Mouse (Mus musculus): ENCODE data around the gene Thap4. TPM values are rescaled to one million over a fixed set of nuclear protein-coding genes. Genes with fewer than 3 reads are reported as not detected.

The Thap4 gene
- polyA plus RNA-seq, 1 experiment from 2014 or later: 63.8 TPM

GRCm38 (mm10) chr1:93692773-93693172, 61.9 kb downstream of the Thap4 start:
- Histone ChIP-seq H3K4me3 (ENCODE audit: low read depth, low read length) (no peak overlapping the region), H3K9ac (ENCODE audit: low read length) (no peak overlapping the region), H3K4me2 (ENCODE audit: low read length) (no peak overlapping the region), H3K9me3 (ENCODE audit: control insufficient read depth, low read length) (no peaks in the 10 kb centered on the region), H3K4me1 (replicated peaks; ENCODE audit: control insufficient read depth, insufficient read depth, low read length) (0 out of 2 replicates have a peak, but pooled peaks cover 4% of the 10 kb centered on the region), H3K27me3 (replicated peaks; ENCODE audit: control insufficient read depth, insufficient read depth, low read length) (no peaks in the 10 kb centered on the region), H3K27ac (ENCODE audit: low read depth) (no peak overlapping the region), H3K36me3 (ENCODE audit: control insufficient read depth, insufficient read depth, low read length) (peaks cover 19% of the 10 kb centered on the region; the same call in 1 of the 2 replicates)
- ATAC-seq (replicated peaks; ENCODE audit: low FRiP score, low TSS enrichment, low read depth): no peak
- 83% methylated on average over 9 of the region's 9 CpGs for WGBS
- DNase-seq (ENCODE audit: low spot score): no peak

GRCm38 (mm10) chr1:93691786-93692357, 62.8 kb downstream of the Thap4 start:
- Histone ChIP-seq H3K9me3 (ENCODE audit: control insufficient read depth, low read length) (no peaks in the 10 kb centered on the region), H3K36me3 (ENCODE audit: control insufficient read depth, insufficient read depth, low read length) (peaks cover 19% of the 10 kb centered on the region; the same call in 1 of the 2 replicates), H3K4me1 (replicated peaks; ENCODE audit: control insufficient read depth, insufficient read depth, low read length) (no peaks in the 10 kb centered on the region), H3K9ac (ENCODE audit: low read length) (no peak overlapping the region), H3K27me3 (replicated peaks; ENCODE audit: control insufficient read depth, insufficient read depth, low read length) (no peaks in the 10 kb centered on the region), H3K27ac (ENCODE audit: low read depth) (no peak overlapping the region), H3K4me2 (ENCODE audit: low read length) (no peak overlapping the region), H3K4me3 (ENCODE audit: low read depth, low read length) (no peak overlapping the region)
- DNase-seq (ENCODE audit: low spot score) (no peak), ATAC-seq (replicated peaks; ENCODE audit: low FRiP score, low TSS enrichment, low read depth) (no peak)
- WGBS: 78% methylated on average over 10 of the region's 10 CpGs

GRCm38 (mm10) chr1:93691106-93691505, 63.6 kb downstream of the Thap4 start:
- no peak for ATAC-seq (replicated peaks; ENCODE audit: low FRiP score, low TSS enrichment, low read depth)

GRCm38 (mm10) chr1:93689901-93690496, 64.7 kb downstream of the Thap4 start:
- no peak for ATAC-seq (replicated peaks; ENCODE audit: low FRiP score, low TSS enrichment, low read depth)
- WGBS: 84% methylated on average over 7 of the region's 7 CpGs

More at GRCm38 (mm10) chr1:93691106-93691505, 63.6 kb downstream of the Thap4 start:
- no peak for DNase-seq (ENCODE audit: low spot score)
- Histone ChIP-seq H3K27ac (ENCODE audit: low read depth) (no peak overlapping the region), H3K4me1 (replicated peaks; ENCODE audit: control insufficient read depth, insufficient read depth, low read length) (0 out of 2 replicates have a peak, but pooled peaks cover 3% of the 10 kb centered on the region), H3K9me3 (ENCODE audit: control insufficient read depth, low read length) (no peaks in the 10 kb centered on the region), H3K9ac (ENCODE audit: low read length) (no peak overlapping the region), H3K36me3 (ENCODE audit: control insufficient read depth, insufficient read depth, low read length) (peaks cover 18% of the 10 kb centered on the region; the same call in 1 of the 2 replicates), H3K27me3 (replicated peaks; ENCODE audit: control insufficient read depth, insufficient read depth, low read length) (no peaks in the 10 kb centered on the region), H3K4me2 (ENCODE audit: low read length) (no peak overlapping the region), H3K4me3 (ENCODE audit: low read depth, low read length) (no peak overlapping the region)
- WGBS: 91% methylated on average over 8 of the region's 8 CpGs

GRCm38 (mm10) chr1:93688154-93688553, 66.5 kb downstream of the Thap4 start:
- peaks cover 7% of the 10 kb centered on the region; the same call in 1 of the 2 replicates for H3K36me3 ChIP-seq (ENCODE audit: control insufficient read depth, insufficient read depth, low read length)
- no peaks in the 10 kb centered on the region for H3K27me3 ChIP-seq (replicated peaks; ENCODE audit: control insufficient read depth, insufficient read depth, low read length)
- no peak overlapping the region for H3K27ac ChIP-seq (ENCODE audit: low read depth)
- DNase-seq (ENCODE audit: low spot score) (no peak), ATAC-seq (replicated peaks; ENCODE audit: low FRiP score, low TSS enrichment, low read depth) (no peak)
- H3K9me3 ChIP-seq (ENCODE audit: control insufficient read depth, low read length): no peaks in the 10 kb centered on the region
- H3K4me3 ChIP-seq (ENCODE audit: low read depth, low read length): no peak overlapping the region
- WGBS: 79% methylated on average over 8 of the region's 8 CpGs
- H3K4me1 ChIP-seq (replicated peaks; ENCODE audit: control insufficient read depth, insufficient read depth, low read length): 0 out of 2 replicates have a peak, but pooled peaks cover 3% of the 10 kb centered on the region
- no peak overlapping the region for H3K4me2 ChIP-seq (ENCODE audit: low read length)
- H3K9ac ChIP-seq (ENCODE audit: low read length): no peak overlapping the region

More at GRCm38 (mm10) chr1:93689901-93690496, 64.7 kb downstream of the Thap4 start:
- Histone ChIP-seq H3K9ac (ENCODE audit: low read length) (no peak overlapping the region), H3K27me3 (replicated peaks; ENCODE audit: control insufficient read depth, insufficient read depth, low read length) (no peaks in the 10 kb centered on the region), H3K4me1 (replicated peaks; ENCODE audit: control insufficient read depth, insufficient read depth, low read length) (0 out of 2 replicates have a peak, but pooled peaks cover 3% of the 10 kb centered on the region), H3K27ac (ENCODE audit: low read depth) (no peak overlapping the region), H3K36me3 (ENCODE audit: control insufficient read depth, insufficient read depth, low read length) (peaks cover 10% of the 10 kb centered on the region; the same call in 1 of the 2 replicates), H3K4me3 (ENCODE audit: low read depth, low read length) (no peak overlapping the region), H3K4me2 (ENCODE audit: low read length) (no peak overlapping the region), H3K9me3 (ENCODE audit: control insufficient read depth, low read length) (no peaks in the 10 kb centered on the region)
- no peak for DNase-seq (ENCODE audit: low spot score)

GRCm38 (mm10) chr1:93686961-93687320, 67.7 kb downstream of the Thap4 start:
- WGBS: 55% methylated on average over 3 of the region's 3 CpGs
- peak overlapping the region; percentile 63 for H3K4me3 ChIP-seq (ENCODE audit: low read depth, low read length)
- no peaks in the 10 kb centered on the region for H3K9me3 ChIP-seq (ENCODE audit: control insufficient read depth, low read length)
- 0 out of 2 replicates have a peak, but pooled peaks cover 3% of the 10 kb centered on the region for H3K4me1 ChIP-seq (replicated peaks; ENCODE audit: control insufficient read depth, insufficient read depth, low read length)
- DNase-seq (ENCODE audit: low spot score) (no peak), ATAC-seq (replicated peaks; ENCODE audit: low FRiP score, low TSS enrichment, low read depth) (no peak)
- H3K27me3 ChIP-seq (replicated peaks; ENCODE audit: control insufficient read depth, insufficient read depth, low read length): no peaks in the 10 kb centered on the region
- no peak overlapping the region for H3K27ac ChIP-seq (ENCODE audit: low read depth)
- 0 out of 2 replicates have a peak overlapping the region, but pooled peaks have one; percentile 59 for H3K9ac ChIP-seq (ENCODE audit: low read length)
- peaks cover 7% of the 10 kb centered on the region; the same call in 1 of the 2 replicates for H3K36me3 ChIP-seq (ENCODE audit: control insufficient read depth, insufficient read depth, low read length)
- H3K4me2 ChIP-seq (ENCODE audit: low read length): peak overlapping the region; percentile 89

DNA sequence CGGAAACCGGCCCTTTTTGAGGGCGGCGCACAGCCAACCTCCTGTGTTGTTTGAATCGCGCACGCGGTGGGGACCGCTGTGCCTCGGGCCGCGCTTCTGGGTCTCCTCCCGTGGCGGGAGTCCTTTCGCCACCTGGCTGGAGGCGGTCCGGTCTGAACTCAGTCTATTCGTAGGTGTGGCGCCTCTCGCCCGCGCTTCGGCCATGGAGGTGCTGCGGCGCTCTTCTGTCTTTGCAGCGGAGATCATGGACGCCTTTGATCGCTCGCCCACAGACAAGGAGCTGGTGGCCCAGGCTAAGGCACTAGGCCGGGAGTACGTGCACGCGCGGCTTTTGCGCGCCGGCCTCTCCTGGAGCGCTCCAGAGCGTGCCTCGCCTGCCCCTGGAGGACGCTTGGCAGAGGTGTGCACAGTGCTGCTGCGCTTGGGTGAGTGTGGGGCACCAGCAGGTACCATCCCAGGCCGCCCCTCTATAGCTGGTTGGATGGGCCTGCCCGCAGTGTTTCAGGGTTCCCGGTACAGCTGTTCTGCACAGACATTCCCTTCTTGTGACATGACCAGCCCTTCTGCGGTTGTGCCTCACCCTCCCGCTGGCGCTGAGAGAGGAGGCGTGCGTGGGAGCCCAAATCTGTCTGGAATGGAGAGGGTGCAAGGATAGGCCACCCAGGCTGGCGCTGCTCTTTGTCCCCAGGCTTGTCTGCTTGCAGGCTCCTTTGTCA, 68.3 kb downstream of the Thap4 start:
- peak overlapping the region; percentile 59 for H3K9ac ChIP-seq (ENCODE audit: low read length)
- H3K9me3 ChIP-seq (ENCODE audit: control insufficient read depth, low read length): no peaks in the 10 kb centered on the region
- ATAC-seq (replicated peaks; ENCODE audit: low FRiP score, low TSS enrichment, low read depth): peak; percentile 84
- no peaks in the 10 kb centered on the region for H3K27me3 ChIP-seq (replicated peaks; ENCODE audit: control insufficient read depth, insufficient read depth, low read length)
- H3K36me3 ChIP-seq (ENCODE audit: control insufficient read depth, insufficient read depth, low read length): peaks cover 6% of the 10 kb centered on the region; the same call in 1 of the 2 replicates
- H3K4me3 ChIP-seq (ENCODE audit: low read depth, low read length): peak overlapping the region; percentile 63
- H3K4me1 ChIP-seq (replicated peaks; ENCODE audit: control insufficient read depth, insufficient read depth, low read length): 0 out of 2 replicates have a peak, but pooled peaks cover 3% of the 10 kb centered on the region
- peak overlapping the region; percentile 66 for H3K27ac ChIP-seq (ENCODE audit: low read depth)
- H3K4me2 ChIP-seq (ENCODE audit: low read length): peak overlapping the region; percentile 89
- peak; percentile 86 for DNase-seq (ENCODE audit: low spot score)
- WGBS: 5% methylated on average over 51 of the region's 51 CpGs

DNA sequence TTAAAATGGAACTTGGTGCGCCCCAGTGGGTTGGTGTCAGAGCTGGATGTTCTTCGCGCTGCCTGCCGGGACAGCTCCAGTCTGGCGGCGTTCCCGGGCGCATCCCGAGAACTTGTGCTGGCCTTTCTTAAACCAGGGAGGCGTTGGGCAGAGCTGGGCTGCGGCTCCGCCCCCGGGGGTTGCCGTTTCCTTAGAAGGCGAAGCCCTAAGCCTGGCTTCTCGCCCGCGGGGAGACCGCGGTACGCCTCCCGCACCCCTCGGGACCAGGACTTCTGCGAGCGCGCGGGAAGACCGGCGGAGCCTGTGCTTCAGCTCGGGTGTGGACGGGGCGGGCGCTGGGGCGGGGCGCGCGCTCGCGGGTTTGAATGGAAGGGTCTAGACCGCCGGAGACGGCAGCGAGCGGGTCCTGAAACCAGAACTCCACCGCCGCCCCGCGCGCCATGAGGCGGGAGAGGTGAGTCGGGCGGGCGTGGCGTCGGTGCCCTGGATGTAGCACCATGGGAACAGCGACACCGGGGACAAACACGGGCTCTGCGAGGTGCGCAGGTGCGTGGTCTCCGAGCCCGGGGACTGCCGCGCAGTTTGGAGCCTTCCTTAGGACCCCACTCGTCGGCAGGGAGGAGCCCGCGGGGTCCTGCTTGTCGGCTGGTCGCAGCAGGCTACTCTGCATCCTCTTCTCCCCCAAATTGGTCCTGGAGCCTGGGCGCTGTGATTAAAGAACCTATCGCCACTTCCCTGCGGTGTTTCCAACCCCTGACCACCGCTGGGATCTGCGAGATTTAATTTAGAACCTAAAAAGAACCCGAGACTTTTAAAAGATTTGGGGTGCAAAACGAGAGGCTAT, 69.0 kb downstream of the Thap4 start, which contains the start of gene Bok:
Gene Bok, plus strand, starts transcription at position 260 of the 844 bp plus-strand sequence.
- under 1% methylated on average over 78 of the region's 78 CpGs for WGBS
- Histone ChIP-seq H3K36me3 (ENCODE audit: control insufficient read depth, insufficient read depth, low read length) (no peaks in the 10 kb centered on the region), H3K9ac (ENCODE audit: low read length) (peak within 1 kb of the TSS; percentile 59), H3K4me3 (ENCODE audit: low read depth, low read length) (peak within 1 kb of the TSS; percentile 63), H3K9me3 (ENCODE audit: control insufficient read depth, low read length) (no peaks in the 10 kb centered on the region), H3K4me1 (replicated peaks; ENCODE audit: control insufficient read depth, insufficient read depth, low read length) (0 out of 2 replicates have a peak, but pooled peaks cover 3% of the 10 kb centered on the region), H3K27me3 (replicated peaks; ENCODE audit: control insufficient read depth, insufficient read depth, low read length) (no peaks in the 10 kb centered on the region), H3K27ac (ENCODE audit: low read depth) (peak within 1 kb of the TSS; percentile 66), H3K4me2 (ENCODE audit: low read length) (peak within 1 kb of the TSS; percentile 89)
- peak; percentile 72 for ATAC-seq (replicated peaks; ENCODE audit: low FRiP score, low TSS enrichment, low read depth)
- DNase-seq (ENCODE audit: low spot score): peak; percentile 88

Measured in intestine, embryonic 14.5 days (tissue).